Mouse (Mus musculus): Measurements from ENCODE around the gene Fcrl6. TPM values are rescaled to one million over a fixed set of nuclear protein-coding genes. Genes with fewer than 3 reads are reported as not detected.

Fcrl6 gene
- polyA plus RNA-seq (2015; fragmentation: Nextera tagmentation; extraction: Ambion mirVana) = 0.27 and 0.52 TPM in 2 replicates

DNA sequence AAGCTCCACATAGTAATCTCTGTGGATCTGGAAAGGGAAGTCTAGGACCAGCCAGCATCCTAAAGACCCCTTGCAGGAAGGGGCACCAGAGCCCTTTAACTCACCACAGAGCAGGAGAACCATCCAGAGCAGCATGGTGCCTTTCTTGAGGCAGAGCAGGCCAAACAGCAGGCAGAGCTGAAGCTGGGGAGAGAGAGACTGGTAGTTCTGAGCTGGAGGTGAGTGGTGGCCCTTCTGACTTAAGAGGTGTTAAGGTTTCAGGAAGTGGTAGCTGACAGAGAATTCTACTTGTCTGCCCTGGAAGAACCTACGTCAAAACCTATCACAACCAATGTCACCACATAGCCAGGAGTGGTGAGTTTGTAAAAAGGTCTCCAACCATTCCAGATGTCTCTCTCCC is at the start of gene Fcrl6:
Gene Fcrl6 (minus strand): TSS at position 226 of the 400 bp plus-strand sequence.
- 71% methylated on average over 1 of the region's 1 CpGs for WGBS
- no peak within 1 kb of the TSS for H3K4me3 ChIP-seq
- no peaks in the 10 kb centered on the region for H3K9me3 ChIP-seq
- H3K27ac ChIP-seq = no peak within 1 kb of the TSS
- ATAC-seq (ENCODE audit: insufficient number of reproducible peaks, low FRiP score, low TSS enrichment, low read depth) = no peak
- H3K9ac ChIP-seq = no peak within 1 kb of the TSS
- no peaks in the 10 kb centered on the region for H3K27me3 ChIP-seq
- H3K4me2 ChIP-seq = no peak within 1 kb of the TSS
- no peaks in the 10 kb centered on the region for H3K4me1 ChIP-seq
- no peaks in the 10 kb centered on the region for H3K36me3 ChIP-seq

DNA sequence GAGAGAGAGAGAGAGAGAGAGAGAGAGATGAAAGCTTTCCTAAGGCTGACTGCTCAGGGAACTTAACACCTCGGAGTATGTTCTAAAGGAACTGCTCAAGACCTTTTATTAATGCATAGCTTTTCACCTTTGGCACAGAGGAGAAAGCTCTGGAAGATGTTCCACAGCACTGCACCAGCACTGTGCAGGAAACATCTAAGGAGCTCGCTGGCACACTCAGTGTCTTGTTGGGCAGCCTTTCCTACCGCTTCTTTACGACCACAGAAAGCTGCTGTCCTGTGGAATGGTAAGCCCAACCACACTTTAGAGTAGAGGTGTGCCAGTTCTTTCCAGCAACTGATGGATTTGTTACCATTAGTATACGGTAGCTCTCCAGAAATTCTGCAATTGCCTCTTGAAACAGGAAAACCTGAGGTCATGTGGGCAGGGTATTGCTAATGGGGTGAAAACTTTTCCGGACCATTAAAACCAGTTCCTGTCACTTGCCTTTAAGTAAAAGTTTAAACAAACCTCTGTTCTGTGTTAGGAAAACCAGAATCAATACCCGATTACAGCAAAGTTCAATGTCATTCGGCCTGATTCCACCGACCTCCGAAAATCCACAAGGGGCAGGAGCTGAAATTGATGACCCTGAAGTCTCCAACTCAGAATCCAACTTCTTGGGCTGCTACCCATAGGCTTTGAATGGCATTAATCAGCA is 49.1 kb upstream of the Fcrl6 start:
- H3K4me2 ChIP-seq = no peak overlapping the region
- 64% methylated on average over 10 of the region's 10 CpGs for WGBS
- no peaks in the 10 kb centered on the region for H3K9me3 ChIP-seq
- no peak overlapping the region for H3K27ac ChIP-seq
- no peak overlapping the region for H3K9ac ChIP-seq
- no peaks in the 10 kb centered on the region for H3K36me3 ChIP-seq
- ATAC-seq (ENCODE audit: insufficient number of reproducible peaks, low FRiP score, low TSS enrichment, low read depth) = 0 out of 2 replicates have a peak, but pooled peaks have one; percentile 26
- no peaks in the 10 kb centered on the region for H3K27me3 ChIP-seq
- no peaks in the 10 kb centered on the region for H3K4me1 ChIP-seq
- H3K4me3 ChIP-seq = no peak overlapping the region

GRCm38 (mm10) chr1:172650519-172651287 is 48.4 kb upstream of the Fcrl6 start:
- Histone ChIP-seq H3K36me3 (no peaks in the 10 kb centered on the region), H3K4me3 (no peak overlapping the region), H3K27ac (no peak overlapping the region), H3K27me3 (no peaks in the 10 kb centered on the region), H3K4me1 (no peaks in the 10 kb centered on the region), H3K9me3 (no peaks in the 10 kb centered on the region), H3K9ac (no peak overlapping the region), H3K4me2 (no peak overlapping the region)
- ATAC-seq (ENCODE audit: insufficient number of reproducible peaks, low FRiP score, low TSS enrichment, low read depth) = 0 out of 2 replicates have a peak, but pooled peaks have one; percentile 19
- 54% methylated on average over 8 of the region's 8 CpGs for WGBS

- H3K9ac ChIP-seq = no peak overlapping the region
- no peaks in the 10 kb centered on the region for H3K27me3 ChIP-seq
- H3K4me3 ChIP-seq = no peak overlapping the region
- H3K9me3 ChIP-seq = no peaks in the 10 kb centered on the region
- H3K27ac ChIP-seq = no peak overlapping the region
- no peak overlapping the region for H3K4me2 ChIP-seq
- H3K4me1 ChIP-seq = no peaks in the 10 kb centered on the region
- H3K36me3 ChIP-seq = no peaks in the 10 kb centered on the region
- no peak for ATAC-seq (ENCODE audit: insufficient number of reproducible peaks, low FRiP score, low TSS enrichment, low read depth)
- WGBS = 79% methylated on average over 9 of the region's 9 CpGs
These were observed 47.0 kb upstream of the Fcrl6 start for GRCm38 (mm10) chr1:172649396-172649795.

DNA sequence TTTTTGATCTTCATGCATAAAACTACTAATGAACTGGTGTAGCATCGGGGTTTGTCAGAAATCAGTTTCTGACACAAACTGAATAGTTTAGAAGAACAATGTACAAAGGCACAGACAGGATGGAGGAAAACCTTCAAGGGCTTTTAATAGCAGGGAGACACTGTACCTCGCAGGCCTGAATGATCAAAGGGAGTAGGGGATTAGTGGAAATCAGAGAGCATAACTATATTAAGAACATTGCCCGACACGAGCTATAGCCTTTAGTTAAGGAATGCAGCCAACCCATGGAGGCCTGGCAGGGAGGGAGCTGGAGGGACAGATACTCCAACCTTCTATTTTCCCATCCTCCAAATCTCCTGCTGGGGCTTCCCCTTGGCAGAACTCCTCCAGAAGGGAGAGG is 44.9 kb upstream of the Fcrl6 start:
- Histone ChIP-seq H3K4me1 (no peaks in the 10 kb centered on the region), H3K9ac (no peak overlapping the region)
- WGBS = 29% methylated on average over 4 of the region's 4 CpGs

GRCm38 (mm10) chr1:172638781-172639180 is 36.4 kb upstream of the Fcrl6 start:
- peaks cover 4% of the 10 kb centered on the region; the same call in 1 of the 2 replicates for H3K4me1 ChIP-seq
- ATAC-seq (ENCODE audit: insufficient number of reproducible peaks, low FRiP score, low TSS enrichment, low read depth) = no peak
- no peak overlapping the region for H3K4me3 ChIP-seq
- WGBS = 39% methylated on average over 2 of the region's 2 CpGs
- H3K27me3 ChIP-seq = 0 out of 2 replicates have a peak, but pooled peaks cover 4% of the 10 kb centered on the region
- H3K36me3 ChIP-seq = no peaks in the 10 kb centered on the region
- H3K4me2 ChIP-seq = no peak overlapping the region
- no peak overlapping the region for H3K27ac ChIP-seq
- H3K9me3 ChIP-seq = no peaks in the 10 kb centered on the region
- no peak overlapping the region for H3K9ac ChIP-seq

More for the DNA sequence above, 44.9 kb upstream of the Fcrl6 start:
- H3K9me3 ChIP-seq = no peaks in the 10 kb centered on the region
- no peak overlapping the region for H3K27ac ChIP-seq
- no peaks in the 10 kb centered on the region for H3K36me3 ChIP-seq
- no peak overlapping the region for H3K4me3 ChIP-seq
- no peaks in the 10 kb centered on the region for H3K27me3 ChIP-seq
- H3K4me2 ChIP-seq = no peak overlapping the region
- no peak for ATAC-seq (ENCODE audit: insufficient number of reproducible peaks, low FRiP score, low TSS enrichment, low read depth)

DNA sequence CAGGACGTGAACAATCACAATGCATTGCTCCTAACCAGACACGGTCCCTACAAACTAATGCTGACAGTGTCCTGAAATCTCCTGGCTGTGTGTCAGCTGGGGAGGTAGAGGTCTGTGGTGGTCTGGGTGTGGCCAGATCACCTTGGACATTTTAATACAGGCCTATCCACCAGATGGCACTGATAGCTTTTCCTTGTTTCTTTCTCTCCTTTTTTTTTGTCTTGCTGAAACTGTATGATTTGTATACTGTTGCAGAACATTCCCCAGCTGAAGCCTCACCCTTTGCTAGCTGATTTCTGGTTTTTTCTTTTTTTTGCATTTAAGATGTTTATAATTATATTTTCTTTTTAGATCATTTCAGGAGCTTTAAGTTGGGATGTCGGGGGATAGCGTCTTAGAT is 35.5 kb upstream of the Fcrl6 start:
- 49% methylated on average over 4 of the region's 4 CpGs for WGBS
- H3K36me3 ChIP-seq = no peaks in the 10 kb centered on the region
- H3K4me1 ChIP-seq = peaks cover 4% of the 10 kb centered on the region; the same call in 1 of the 2 replicates
- H3K4me2 ChIP-seq = no peak overlapping the region
- H3K9ac ChIP-seq = no peak overlapping the region
- no peaks in the 10 kb centered on the region for H3K9me3 ChIP-seq
- no peak overlapping the region for H3K4me3 ChIP-seq
- H3K27me3 ChIP-seq = 0 out of 2 replicates have a peak, but pooled peaks cover 4% of the 10 kb centered on the region
- no peak for ATAC-seq (ENCODE audit: insufficient number of reproducible peaks, low FRiP score, low TSS enrichment, low read depth)
- H3K27ac ChIP-seq = no peak overlapping the region

GRCm38 (mm10) chr1:172636266-172636665 is 33.9 kb upstream of the Fcrl6 start:
- Histone ChIP-seq H3K27me3 (0 out of 2 replicates have a peak, but pooled peaks cover 4% of the 10 kb centered on the region), H3K4me2 (no peak overlapping the region), H3K36me3 (no peaks in the 10 kb centered on the region), H3K27ac (no peak overlapping the region), H3K4me3 (no peak overlapping the region), H3K4me1 (peaks cover 7% of the 10 kb centered on the region; the same call in 1 of the 2 replicates), H3K9ac (no peak overlapping the region), H3K9me3 (no peaks in the 10 kb centered on the region)
- ATAC-seq (ENCODE audit: insufficient number of reproducible peaks, low FRiP score, low TSS enrichment, low read depth) = no peak
- 81% methylated on average over 5 of the region's 5 CpGs for WGBS

DNA sequence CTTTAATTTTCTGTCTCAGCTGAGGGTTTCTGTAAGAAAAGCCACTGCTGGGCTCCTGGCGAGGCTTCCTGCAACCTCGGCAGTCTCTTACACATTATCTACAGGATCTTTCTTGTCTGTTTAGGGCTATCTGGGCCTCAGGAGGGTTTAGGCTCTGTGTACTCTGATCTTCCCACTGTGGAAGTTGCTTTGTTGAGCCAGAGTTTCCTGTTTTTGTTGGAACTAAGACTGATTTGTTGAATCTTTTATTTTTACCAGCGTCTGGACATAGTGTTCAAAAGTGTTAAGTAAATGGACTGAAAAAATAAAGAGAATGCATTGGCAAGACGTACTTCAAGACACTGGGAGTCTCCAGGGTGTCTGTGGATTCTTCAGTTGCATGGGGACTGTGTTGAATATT is 32.9 kb upstream of the Fcrl6 start:
- H3K9me3 ChIP-seq = no peaks in the 10 kb centered on the region
- H3K4me3 ChIP-seq = no peak overlapping the region
- H3K9ac ChIP-seq = no peak overlapping the region
- no peak overlapping the region for H3K4me2 ChIP-seq
- 48% methylated on average over 4 of the region's 4 CpGs for WGBS
- H3K4me1 ChIP-seq = peaks cover 7% of the 10 kb centered on the region; the same call in 1 of the 2 replicates
- H3K27ac ChIP-seq = no peak overlapping the region
- H3K36me3 ChIP-seq = no peaks in the 10 kb centered on the region
- ATAC-seq (ENCODE audit: insufficient number of reproducible peaks, low FRiP score, low TSS enrichment, low read depth) = no peak
- H3K27me3 ChIP-seq = 0 out of 2 replicates have a peak, but pooled peaks cover 4% of the 10 kb centered on the region

GRCm38 (mm10) chr1:172634136-172634535 is 31.8 kb upstream of the Fcrl6 start:
- Histone ChIP-seq H3K9me3 (no peaks in the 10 kb centered on the region), H3K27me3 (0 out of 2 replicates have a peak, but pooled peaks cover 4% of the 10 kb centered on the region), H3K27ac (no peak overlapping the region), H3K36me3 (no peaks in the 10 kb centered on the region), H3K4me1 (peaks cover 7% of the 10 kb centered on the region; the same call in 1 of the 2 replicates), H3K4me3 (no peak overlapping the region), H3K9ac (no peak overlapping the region), H3K4me2 (no peak overlapping the region)
- 82% methylated on average over 2 of the region's 2 CpGs for WGBS
- no peak for ATAC-seq (ENCODE audit: insufficient number of reproducible peaks, low FRiP score, low TSS enrichment, low read depth)

DNA sequence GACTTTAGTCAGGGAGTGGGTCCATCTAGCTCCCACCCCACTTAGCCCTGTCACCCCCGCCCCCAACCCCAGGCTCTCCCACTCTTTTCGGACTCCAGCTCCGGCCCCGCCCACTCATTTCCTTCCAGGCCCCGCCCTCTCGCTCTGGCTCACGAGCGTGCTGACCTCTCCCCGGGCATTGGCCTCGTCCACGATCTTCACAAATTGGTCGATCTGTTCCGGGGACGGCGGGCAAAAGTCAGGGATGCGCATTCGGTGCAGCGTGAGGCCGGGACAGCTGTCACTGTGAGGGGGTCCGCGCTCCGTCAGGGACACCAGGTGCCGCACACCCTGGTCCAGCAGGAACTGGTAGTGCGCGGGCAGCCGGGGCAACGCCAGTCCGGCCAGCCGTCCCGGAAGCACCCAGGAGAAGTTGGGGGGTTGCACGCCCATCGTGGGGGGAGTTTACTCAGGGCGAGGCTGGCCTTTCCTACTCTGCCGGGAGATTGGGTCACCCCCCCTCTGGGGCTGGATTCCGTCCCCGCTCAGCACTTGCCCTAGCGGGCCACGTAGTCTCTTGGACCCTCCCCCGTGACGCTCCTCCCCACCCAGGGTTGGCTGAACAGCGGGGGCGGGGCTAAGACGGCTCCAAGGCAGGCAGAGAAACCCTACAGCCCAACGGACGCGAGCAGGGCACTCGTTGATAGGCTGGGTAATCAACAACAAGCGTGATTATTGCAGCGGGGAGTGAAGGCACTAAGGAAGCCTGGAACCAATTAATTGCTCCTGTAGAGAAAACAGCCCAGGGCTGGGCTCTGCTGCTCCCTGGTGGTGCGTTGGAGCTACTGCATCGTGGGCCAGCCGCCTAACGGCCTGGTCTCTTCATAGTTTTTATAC is 30.3 kb upstream of the Fcrl6 start, which contains the start of gene Dusp23:
Gene Dusp23 (minus strand): TSS at position 512 of the 876 bp plus-strand sequence.
- peak within 1 kb of the TSS; percentile 63 for H3K9ac ChIP-seq
- H3K4me1 ChIP-seq = 0 out of 2 replicates have a peak, but pooled peaks cover 3% of the 10 kb centered on the region
- ATAC-seq (ENCODE audit: insufficient number of reproducible peaks, low FRiP score, low TSS enrichment, low read depth) = peak; percentile 99
- H3K4me3 ChIP-seq = peak within 1 kb of the TSS; percentile 67
- under 1% methylated on average over 53 of the region's 53 CpGs for WGBS
- no peaks in the 10 kb centered on the region for H3K9me3 ChIP-seq
- 0 out of 2 replicates have a peak, but pooled peaks cover 4% of the 10 kb centered on the region for H3K27me3 ChIP-seq
- H3K4me2 ChIP-seq = peak within 1 kb of the TSS; percentile 81
- H3K36me3 ChIP-seq = no peaks in the 10 kb centered on the region
- peak within 1 kb of the TSS; percentile 92 for H3K27ac ChIP-seq
